Mouse (Mus musculus) cerebellum, adult 2 months (tissue): ENCODE data around the gene Bcl11b.

ENCODE experiments used
- CTCF ChIP-seq: fragments of 200-500 bp; IDR thresholded peaks from 2 replicates; pipeline ENCODE4 v1.5.1; 2011; ENCODE audit warnings: low read depth, mild to moderate bottlenecking, control low read depth, low read length, moderate library complexity, borderline replicate concordance; ENCODE audit not compliant: insufficient read depth
- POLR2A ChIP-seq: fragments of 200-500 bp; IDR thresholded peaks from 2 replicates; pipeline ENCODE4 v1.6.1; 2011; ENCODE audit warnings: low read length, control low read depth, borderline replicate concordance; ENCODE audit not compliant: insufficient read depth

GRCm38 (mm10) chr12:107964396-107965085, 38.9 kb downstream of the Bcl11b start:
- TF ChIP-seq POLR2A (no peak), CTCF (no peak)
